Mouse (Mus musculus) right cerebral cortex, postnatal 10 days (tissue): ENCODE measurements around the gene 4930404N11Rik.

Experiments
- DNase-seq, 2 experiments: peaks; one replicate each; pipeline ENCODE4 v3.0.0; 2021; ENCODE audit warnings: low spot score in 2 of 2

The 4930404N11Rik gene

DNA sequence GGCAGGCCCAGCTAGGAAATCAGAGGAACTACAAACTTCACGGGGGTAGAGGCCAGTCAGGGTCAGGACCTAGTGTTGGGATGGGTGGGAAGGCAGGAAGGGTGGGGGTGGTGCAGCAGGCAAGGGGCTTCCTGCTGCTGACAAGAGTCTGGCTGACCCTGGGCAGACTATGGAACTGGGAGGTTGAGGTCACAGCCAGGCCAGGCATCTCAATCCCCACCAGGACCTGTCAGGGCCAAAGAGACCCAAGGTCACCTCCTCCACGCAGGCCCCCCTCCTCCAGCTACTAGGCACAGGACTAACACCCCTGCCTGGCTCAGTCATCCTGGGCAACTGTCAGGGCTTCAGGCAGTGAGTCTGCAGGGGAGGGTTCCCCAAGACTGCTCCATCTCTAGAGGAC lies 37.7 kb downstream of the 4930404N11Rik start:
- no peak for DNase-seq

DNA sequence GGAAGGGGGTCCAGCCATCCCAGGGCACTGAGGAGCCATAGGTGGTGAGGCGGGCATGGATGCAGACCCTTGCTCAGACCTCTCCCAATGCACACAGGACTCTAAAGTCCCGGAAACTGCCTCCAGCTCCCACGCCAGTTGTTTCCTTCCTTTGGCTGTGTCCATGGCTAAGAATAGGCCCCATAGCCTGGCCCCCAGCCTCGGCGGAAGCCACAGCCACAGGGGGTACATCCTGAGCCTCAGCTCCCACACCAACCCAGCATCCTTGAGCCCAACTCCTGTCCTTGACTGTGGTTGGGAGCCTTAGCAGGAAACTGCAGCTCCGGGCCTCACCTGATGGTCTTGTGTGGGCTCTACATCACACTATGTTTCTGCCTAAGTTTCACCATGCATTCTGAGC lies 38.8 kb downstream of the 4930404N11Rik start:
- no peak for DNase-seq

DNA sequence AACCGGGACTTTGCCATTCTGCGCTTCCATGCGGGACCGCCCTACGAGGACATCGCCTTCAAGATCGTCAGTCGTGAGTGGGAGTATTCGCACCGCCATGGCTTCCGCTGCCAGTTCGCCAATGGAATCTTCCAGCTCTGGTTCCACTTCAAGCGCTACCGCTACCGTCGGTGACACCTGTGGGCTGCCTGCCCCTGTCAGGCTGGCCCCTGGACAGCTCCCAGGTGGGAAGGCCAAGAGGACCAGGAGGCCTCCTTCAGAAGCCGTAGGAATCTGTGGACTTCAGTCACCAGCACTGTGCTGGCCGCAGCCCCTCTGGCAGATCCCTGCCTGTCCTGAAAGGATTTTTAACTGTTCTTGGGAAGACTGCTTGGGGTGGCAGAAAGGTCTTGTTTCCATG lies 39.8 kb downstream of the 4930404N11Rik start:
- DNase-seq = no peak

DNA sequence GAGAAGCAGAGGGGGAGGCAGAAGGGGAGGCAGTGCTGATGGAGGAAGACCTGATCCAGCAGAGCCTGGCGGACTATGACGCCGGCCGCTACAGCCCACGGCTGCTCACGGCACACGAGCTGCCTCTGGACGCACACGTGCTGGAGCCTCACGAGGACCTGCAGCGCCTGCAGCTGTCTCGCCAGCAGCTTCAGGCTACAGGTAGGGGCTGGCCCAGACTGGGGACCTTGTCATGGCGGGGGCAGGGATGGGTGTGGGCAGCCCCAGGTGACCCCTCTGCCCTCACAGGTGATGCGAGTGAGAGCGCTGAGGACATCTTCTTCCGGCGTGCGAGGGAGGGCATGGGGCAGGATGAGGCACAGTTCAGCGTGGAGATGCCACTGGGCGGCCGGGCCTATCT lies 40.4 kb downstream of the 4930404N11Rik start:
- no peak for DNase-seq

DNA sequence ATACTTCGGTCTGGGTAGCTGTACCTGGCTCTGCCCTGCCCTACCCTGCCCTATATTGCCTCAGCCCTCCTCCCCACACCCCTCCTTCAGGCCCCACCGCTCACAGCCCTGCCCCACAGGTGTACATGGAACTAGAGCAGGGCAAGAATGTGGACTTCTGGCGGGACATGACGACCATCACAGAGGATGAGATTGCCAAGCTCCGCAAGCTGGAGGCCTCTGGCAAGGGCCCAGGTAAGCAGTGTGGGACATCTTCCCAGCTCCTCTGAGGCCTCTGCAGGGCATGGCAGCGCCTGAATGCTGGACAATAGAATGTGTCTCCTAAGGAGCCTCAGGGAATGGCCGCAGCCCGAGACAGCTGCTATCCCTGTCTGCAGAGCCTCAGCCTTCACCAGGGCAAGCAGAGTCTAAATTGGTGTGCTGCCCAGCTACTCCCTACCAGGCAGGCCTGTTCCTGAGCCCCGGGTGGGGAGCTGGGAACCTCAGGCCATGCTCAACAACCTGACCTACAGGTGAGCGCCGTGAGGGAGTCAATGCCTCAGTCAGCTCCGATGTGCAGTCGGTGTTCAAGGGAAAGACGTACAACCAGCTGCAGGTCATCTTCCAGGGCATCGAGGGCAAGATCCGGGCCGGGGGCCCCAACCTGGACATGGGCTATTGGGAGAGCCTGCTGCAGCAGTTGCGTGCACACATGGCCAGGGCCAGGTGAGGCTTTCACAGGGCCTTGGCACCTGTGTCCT lies 41.7 kb downstream of the 4930404N11Rik start:
- no peak for DNase-seq

DNA sequence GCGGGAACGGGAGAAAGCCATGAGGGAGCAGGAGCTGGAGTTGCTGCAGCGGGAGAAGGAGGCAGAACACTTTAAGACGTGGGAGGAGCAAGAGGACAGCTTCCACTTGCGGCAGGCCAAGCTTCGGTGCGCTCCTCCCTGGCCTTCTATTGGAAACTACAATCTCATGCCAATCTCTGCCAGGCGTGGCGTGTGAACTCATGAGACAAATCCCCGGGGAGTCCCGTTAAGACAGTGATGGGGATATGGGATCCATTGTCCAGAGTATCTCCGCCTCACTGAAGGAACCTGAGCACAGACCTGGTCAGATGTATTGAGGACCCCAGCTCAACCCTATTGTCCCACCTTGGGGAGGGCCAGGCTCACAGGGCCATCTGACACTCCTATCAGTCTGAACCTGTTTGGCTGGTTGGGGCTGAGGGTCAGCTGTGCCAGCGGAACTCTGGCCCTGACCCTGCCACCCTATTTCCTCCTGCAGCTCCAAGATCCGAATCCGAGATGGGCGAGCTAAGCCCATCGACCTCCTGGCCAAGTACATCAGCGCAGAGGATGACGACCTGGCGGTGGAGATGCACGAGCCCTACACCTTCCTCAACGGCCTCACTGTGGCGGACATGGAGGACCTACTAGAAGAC lies 42.4 kb downstream of the 4930404N11Rik start:
- DNase-seq = no peak

DNA sequence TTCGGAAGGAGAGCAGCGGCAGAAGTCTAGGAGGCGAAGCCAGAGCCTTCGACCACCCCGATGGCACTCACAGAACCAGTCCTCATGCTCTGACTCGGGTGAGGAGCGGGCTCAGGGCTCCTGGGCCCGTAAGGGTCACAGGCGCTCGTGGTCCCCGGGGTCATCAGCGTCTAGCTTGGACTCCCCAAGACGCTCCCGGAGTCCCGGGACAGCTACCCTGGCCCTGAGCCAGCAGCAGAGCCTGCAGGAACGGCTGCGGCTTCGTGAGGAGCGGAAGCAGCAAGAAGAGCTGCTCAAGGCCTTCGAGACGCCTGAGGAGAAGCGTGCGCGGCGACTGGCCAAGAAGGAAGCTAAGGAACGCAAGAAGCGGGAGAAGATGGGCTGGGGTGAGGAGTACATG lies 43.2 kb downstream of the 4930404N11Rik start:
- peak in 1 of 2 experiments; percentile 54 for DNase-seq

DNA sequence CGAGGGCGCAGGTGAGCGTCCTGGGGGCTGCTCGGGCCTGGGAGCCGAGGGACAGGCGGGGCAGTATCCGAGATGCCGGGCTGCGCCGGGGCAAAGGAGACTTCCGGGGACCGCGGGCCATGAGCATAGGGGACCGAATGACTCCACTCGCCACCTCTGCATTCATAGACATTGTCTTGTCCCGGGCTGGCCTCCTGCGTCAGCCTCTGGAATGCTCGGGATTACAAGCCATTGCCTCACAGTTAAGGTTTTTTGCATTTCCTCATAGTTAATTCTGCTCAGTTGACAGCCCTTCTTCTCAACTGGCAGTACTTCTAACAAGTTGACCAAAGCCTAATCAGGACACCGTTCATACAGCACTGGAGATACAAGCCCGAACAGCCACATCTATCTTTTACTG lies 44.2 kb downstream of the 4930404N11Rik start:
- peak in 1 of 2 experiments; percentile 49 for DNase-seq

DNA sequence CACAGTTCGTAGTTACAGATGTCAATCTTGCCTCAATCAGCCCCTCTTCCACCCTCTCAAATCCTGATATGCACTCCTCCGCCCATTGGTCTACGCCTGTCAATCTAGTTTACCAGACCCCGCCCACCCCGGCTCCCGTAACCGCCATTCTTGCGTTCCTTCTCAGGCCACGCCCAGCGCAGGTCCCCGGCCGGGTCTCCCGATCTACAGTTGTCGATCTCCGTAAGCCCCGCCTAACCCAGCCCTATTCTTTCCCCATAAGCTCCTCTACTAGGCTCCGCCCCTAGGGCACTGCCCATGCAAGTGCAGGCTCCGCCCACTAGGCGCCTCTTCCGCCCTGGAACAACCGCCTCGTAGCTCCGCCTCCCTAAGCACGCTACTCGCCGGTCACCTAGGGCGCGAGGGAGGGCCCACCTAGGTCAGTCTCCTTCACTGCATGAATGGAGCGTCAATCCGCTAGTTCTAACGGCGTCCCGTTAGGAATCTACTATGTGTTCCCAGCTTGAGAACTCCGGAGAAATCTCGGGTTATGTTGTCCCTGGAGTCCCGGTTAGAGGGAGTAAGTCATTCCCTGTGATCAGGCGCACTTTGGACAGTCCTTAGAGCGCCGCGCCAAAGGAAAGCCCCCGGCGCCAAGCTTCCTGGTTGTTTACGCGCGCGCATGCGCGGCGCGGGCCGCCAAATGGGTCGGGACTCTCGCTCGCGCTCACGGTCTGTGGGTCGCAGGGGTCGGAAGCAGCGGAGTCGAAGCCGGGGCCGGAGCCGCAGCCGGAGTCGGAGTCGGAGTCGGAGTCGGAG lies 44.9 kb downstream of the 4930404N11Rik start, which contains the start of gene Cactin:
Cactin (plus strand) TSS at position 554 of the 798 bp plus-strand sequence.
- DNase-seq = peak; percentile 100

DNA sequence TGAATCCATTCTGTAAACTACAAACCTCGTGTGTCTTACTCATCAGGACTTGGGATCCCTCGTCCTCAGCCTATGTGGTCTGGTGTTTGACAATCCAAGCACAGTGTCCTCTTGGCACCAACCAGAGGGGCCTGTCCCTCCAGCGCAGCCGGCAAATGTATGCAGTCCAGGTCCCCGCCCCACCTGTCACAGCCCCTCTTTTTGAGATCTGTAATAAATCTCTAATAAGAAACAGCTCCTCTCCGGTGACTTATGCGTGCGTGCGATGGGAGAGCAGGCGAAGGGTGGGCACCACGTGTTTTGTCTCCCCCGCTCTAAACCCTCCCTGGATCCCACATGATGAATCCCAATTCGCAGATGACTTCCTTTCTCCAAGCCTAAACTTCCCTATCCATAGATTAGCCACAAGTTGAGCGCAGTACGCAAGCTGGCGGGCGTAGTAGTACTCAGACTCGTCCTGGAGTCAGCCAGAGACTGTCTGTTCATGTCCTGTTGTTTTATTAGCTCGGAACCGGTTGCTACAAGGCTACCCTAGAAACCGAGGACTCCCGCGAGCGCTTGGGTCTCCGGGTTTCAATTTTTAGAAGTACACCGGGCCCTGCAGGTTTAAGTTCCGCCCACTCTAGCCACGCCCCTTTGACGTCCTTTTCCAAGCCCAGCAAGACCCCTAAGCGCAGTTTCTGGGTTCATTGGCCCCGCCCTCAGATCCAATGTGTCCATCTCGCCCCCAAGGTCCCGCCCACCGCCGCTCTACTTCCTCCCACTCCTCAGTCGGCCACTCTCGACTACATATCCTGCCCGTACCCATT lies 45.7 kb downstream of the 4930404N11Rik start:
- DNase-seq = peak in 1 of 2 experiments; percentile 71

DNA sequence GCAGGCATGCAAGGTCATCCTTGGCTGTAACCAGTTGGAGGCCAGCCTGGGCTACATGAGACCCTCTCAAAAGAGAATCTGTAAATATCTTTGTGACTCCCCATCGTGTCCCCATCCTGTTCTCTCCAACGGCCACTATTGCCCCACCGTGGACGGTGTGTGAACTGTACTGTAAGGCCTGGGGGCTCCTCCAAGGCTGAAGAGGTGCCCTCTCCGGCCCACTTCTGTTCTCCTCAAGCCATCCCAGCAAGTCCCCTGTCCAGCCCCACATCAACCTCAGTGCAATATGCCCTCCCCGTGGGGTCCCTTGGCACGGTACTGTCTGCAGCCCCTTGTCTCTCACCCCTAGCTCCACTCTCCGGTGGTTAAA lies 46.3 kb downstream of the 4930404N11Rik start:
- DNase-seq = peak in 1 of 2 experiments; percentile 63

DNA sequence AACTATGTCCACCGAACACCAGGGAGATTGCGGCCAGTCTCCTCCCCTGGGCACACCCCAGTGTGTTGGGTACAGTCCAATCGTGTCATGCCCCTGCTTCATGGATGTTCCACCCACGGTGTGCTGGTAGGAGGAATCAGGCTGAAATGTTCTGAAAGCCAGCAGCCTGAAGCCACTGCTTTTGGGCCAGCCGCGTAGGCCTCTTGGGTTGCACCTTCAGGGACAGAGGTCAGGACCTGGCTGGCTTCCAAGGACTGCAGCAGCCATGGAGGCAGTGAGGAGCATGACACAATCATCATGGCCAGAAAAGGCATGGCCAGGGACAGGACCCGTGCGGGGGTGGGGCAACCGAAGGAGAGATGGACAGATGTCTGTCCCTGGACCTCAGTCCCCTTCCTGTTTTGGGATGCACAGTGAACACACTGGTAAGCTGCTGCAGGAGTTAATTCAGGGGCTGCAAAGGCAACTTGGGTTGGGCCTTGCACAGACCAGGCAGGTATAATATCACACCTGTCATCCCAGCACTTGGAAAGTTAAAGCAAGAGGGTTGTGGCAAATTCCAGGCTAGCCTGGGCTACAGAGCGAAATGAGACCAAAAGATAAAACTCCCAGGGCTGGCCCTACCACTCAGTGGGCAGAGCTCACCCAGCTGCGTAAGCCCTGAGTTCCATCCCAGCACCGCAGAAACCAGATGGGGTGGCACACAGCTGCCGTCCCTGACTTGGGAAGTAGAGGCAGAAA lies 46.9 kb downstream of the 4930404N11Rik start:
- peak; percentile 68 to 70 for DNase-seq

DNA sequence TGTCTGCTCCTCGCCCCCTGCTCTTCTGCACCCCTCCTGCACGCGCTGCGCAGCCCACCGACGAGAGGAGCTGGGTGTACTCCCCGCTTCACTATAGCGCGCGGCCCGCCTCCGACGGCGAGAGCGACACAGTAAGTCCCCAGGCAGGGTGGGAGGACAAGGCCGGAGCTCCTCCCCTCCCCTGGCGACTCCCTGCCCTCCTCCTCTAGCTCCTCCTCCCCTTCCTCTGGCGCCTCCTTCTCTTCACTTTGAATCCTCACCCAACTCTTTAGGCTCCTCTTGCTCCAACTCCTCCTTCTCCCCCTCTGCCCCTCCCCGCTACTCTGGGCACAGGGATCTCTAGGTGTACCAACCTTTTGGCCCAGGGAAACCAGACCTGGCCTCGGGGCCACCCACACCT lies 48.3 kb downstream of the 4930404N11Rik start:
- DNase-seq = peak in 1 of 2 experiments; percentile 42

DNA sequence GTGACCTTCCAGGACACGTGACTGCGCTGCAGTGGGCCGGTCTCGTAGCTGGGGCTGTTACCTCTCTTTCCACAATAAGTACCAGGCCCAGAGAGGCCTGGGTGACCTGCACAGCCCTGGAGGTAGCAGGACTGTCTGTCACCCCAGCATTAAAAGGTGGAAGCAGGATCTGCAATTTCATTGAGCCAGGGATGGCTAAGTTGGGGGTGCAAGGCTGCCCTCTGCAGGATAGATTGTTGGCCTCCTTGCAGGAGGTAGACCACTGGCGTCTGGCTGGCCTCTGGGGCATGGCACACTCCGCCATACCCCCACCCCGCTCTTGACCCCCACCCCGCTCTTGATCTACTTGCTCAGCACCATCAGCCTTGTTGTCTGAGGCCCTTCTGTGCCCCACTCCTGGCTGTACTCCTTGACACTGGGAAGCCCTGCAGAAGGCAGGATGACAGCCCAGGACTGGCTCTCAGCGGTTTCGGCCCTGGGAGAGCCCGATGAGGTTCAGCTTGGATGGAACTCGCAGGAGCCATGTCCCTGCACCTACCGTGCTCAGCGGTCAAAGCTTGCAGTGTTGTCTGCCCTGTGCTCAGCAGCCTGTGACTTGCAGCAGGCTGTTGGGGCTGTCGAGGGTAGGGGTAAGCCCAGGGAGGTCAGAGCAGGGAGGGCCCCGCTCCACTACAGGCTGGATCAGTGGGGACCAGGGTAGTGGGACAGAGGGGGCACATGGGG lies 49.1 kb downstream of the 4930404N11Rik start:
- peak in 1 of 2 experiments; percentile 36 for DNase-seq

DNA sequence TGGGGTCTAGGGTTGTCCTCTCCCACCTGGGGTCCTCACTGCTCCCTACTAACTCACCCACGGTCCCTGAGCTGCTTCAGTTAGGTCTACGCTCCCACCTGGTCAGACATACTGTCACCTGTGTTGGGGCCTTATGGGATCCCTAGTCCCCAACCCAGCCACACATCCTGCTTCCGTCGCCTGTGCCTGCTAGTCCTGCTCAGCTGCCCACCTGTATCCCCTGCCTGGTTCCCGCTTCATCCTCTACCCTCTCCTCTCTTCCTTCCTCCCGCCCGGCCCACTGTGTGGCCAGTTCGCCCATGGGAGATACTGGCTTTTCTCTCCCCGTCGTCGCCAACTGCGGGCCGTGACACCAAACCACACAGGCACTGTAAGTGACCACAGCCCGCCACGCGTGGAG lies 50.0 kb downstream of the 4930404N11Rik start:
- peak in 1 of 2 experiments; percentile 34 for DNase-seq

DNA sequence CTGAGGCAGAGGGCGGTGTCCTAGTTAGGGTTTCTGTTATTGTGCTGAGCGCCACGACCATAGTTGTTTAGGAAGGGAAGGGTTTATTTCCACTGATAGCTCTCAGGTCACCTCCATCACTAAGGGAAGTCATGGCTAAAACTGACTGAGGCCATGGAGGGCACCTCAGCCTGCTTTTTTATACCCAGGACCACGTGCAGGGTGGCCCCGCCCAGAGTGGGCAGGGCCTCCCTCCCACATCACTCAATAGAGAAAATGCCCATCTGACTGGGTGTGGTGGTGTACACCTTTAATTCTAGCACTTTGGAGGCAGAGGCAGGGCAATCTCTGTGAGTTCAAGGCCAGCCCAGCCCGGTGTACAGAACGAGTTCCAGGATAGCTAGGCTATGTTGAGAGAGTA lies 51.4 kb downstream of the 4930404N11Rik start:
- DNase-seq = no peak

DNA sequence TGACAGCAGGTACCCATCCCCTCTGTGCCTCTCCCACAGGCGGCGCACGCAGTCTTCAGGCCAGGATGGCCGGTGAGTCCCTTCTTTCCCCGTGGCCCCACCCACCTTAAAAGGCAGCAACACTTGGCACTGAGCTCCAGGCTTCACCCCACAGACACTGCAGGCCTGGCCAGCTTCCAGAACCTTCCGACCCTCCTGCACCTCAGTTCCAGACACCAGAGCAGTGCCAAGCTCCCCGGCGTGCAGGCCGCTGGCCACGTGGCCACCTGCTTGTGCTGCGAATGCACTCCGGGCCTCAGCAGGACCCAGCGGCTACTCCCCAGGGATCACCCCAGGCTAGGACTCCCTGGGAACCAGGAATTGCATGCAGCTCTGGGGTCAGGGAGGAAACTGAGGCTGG lies 52.0 kb downstream of the 4930404N11Rik start:
- no peak for DNase-seq
